Mouse (Mus musculus) embryonic facial prominence, embryonic 13.5 days (tissue): Measurements from ENCODE around the gene Col5a1. TPM values are rescaled to one million over a fixed set of nuclear protein-coding genes. Genes with fewer than 3 reads are reported as not detected.
A peak's percentile ranks its signal among the peaks of the same experiment; 100 is the strongest.

Experiments used
- ATAC-seq: fragments of 200-750 bp; cut with Nextera tagmentation; 2 replicates; pipeline ENCODE4 v1.8.0; 2017; ENCODE audit warnings: low read depth; ENCODE audit not compliant: insufficient number of reproducible peaks, insufficient read depth, low FRiP score, low TSS enrichment
- H3K27ac ChIP-seq: fragments of 300-500 bp; sonication (generic); 2 replicates; pipeline ENCODE4 v1.5.1; 2015; ENCODE audit warnings: moderate library complexity, mild to moderate bottlenecking, inconsistent platforms
- H3K27me3 ChIP-seq: fragments of 300-500 bp; sonication (generic); 2 replicates; pipeline ENCODE4 v1.6.1; 2015; ENCODE audit warnings: mild to moderate bottlenecking, inconsistent platforms
- H3K36me3 ChIP-seq: fragments of 300-500 bp; sonication (generic); 2 replicates; pipeline ENCODE4 v1.6.1; 2015; ENCODE audit warnings: mild to moderate bottlenecking, inconsistent platforms
- H3K4me1 ChIP-seq: fragments of 300-500 bp; sonication (generic); 2 replicates; pipeline ENCODE4 v1.6.1; 2015; ENCODE audit warnings: inconsistent platforms
- H3K4me2 ChIP-seq: fragments of 300-500 bp; sonication (generic); 2 replicates; pipeline ENCODE4 v1.6.1; 2015; ENCODE audit warnings: moderate library complexity, mild to moderate bottlenecking, inconsistent platforms
- H3K4me3 ChIP-seq: fragments of 300-500 bp; sonication (generic); 2 replicates; pipeline ENCODE4 v1.5.1; 2015; ENCODE audit warnings: mild to moderate bottlenecking, inconsistent platforms
- H3K9ac ChIP-seq: fragments of 300-500 bp; sonication (generic); 2 replicates; pipeline ENCODE4 v1.6.1; 2015; ENCODE audit warnings: mild to moderate bottlenecking, inconsistent platforms
- H3K9me3 ChIP-seq: fragments of 300-500 bp; sonication (generic); 2 replicates; pipeline ENCODE4 v1.6.1; 2016; ENCODE audit warnings: inconsistent platforms
- WGBS: fragments of 180-500 bp; shearing (Covaris S2); methylation state at CpG from one replicate; pipeline ENCODE4 v1.1.7; 2015; ENCODE audit warnings: mixed read lengths; 5-methylcytosine and 5-hydroxymethylcytosine counted together
- polyA plus RNA-seq: library from polyadenylated mRNA; unstranded; fragments of >200 nt; fragmentation: Nextera tagmentation; extraction: Ambion mirVana; gene quantifications from 2 replicates; pipeline ENCODE4 v1.2.1, GENCODE M21; 2015

Col5a1 gene
- polyA plus RNA-seq, 1 experiment from 2014 or later, result 104 TPM

DNA sequence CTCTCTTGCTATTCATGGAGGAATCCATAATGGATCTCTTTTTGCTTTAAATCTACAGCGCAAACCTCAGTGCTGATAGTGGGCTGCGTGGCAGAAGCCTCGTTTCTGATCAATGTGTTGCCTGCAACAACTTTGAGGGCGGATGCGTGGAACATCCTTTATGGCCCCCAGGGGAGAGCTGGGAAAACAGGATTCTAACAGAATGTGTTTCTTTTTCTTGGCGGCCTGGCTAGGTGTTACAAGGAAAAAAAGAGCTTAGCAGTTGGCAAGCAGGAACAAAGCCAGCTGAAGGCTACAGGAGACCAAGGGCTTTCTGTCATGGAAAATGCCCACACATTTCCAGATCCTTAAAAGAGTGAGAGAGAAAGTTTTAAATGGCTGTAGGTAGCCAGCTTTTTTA, 180.9 kb downstream of the Col5a1 start:
- Histone ChIP-seq H3K27ac (no peak overlapping the region), H3K4me1 (0 out of 2 replicates have a peak, but pooled peaks cover 4% of the 10 kb centered on the region), H3K9ac (no peak overlapping the region), H3K4me2 (no peak overlapping the region), H3K27me3 (no peaks in the 10 kb centered on the region), H3K4me3 (no peak overlapping the region), H3K36me3 (no peaks in the 10 kb centered on the region), H3K9me3 (no peaks in the 10 kb centered on the region)
- no peak for ATAC-seq
- WGBS, result 74% methylated on average over 6 of the region's 6 CpGs

DNA sequence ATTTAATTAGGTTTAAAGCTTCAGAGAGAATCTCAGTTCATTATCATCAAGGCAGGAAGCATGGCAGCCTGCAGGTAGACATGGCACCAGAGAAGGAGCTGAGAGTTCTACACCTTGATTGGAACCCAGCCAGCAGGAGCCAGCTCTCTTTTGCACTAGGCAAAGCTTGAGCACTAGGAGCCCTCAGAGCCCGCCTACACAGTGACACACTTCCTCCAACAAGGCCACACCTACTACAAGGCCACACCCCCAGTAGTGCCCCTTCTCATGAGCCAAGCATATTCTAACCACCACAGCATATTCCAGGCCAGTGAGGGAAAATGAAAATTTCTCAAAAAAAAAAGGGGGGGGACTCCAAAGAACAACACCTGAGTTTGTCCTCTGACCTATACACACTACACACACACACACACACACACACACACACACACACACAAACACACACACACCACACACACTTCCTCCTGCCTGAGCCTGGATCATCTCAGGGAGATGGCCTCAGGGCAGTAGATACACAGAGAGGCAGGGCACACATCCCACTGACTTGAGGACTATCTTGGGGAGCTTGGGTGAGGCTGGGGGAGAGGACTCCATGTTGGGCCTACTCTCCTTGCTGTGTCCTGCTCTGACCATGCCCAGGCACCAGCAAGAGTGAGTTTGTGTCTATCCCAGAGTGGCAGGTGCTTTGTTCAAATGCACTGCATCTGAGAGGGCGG, 181.8 kb downstream of the Col5a1 start:
- no peak overlapping the region for H3K4me3 ChIP-seq
- 0 out of 2 replicates have a peak, but pooled peaks cover 3% of the 10 kb centered on the region for H3K9me3 ChIP-seq
- no peak overlapping the region for H3K9ac ChIP-seq
- no peaks in the 10 kb centered on the region for H3K36me3 ChIP-seq
- H3K27ac ChIP-seq, result no peak overlapping the region
- no peak for ATAC-seq
- H3K27me3 ChIP-seq, result no peaks in the 10 kb centered on the region
- 0 out of 2 replicates have a peak, but pooled peaks cover 4% of the 10 kb centered on the region for H3K4me1 ChIP-seq
- no peak overlapping the region for H3K4me2 ChIP-seq
- WGBS, result 90% methylated on average over 2 of the region's 2 CpGs

DNA sequence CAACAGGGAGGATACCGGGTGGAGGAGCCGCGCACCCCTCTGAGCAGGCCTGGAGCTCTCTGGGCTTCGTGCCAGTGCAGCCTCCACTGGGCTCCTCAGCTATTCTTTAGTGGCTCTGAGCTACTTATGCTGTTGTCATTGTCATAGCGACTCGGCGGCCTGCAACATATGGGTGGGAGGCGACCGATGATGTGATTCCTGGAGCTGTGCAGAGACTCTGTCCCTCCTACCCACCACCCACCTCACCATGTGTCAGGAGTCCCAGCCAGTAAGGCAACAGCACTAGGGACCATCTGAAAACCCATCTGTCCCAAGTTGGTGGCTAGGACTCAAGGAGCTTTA, 182.3 kb downstream of the Col5a1 start:
- H3K9me3 ChIP-seq, result 0 out of 2 replicates have a peak, but pooled peaks cover 3% of the 10 kb centered on the region
- no peak overlapping the region for H3K4me3 ChIP-seq
- H3K27me3 ChIP-seq, result no peaks in the 10 kb centered on the region
- H3K27ac ChIP-seq, result no peak overlapping the region
- no peak overlapping the region for H3K4me2 ChIP-seq
- ATAC-seq, result peak; percentile 26; the same call in 1 of the 2 replicates
- H3K36me3 ChIP-seq, result no peaks in the 10 kb centered on the region
- 82% methylated on average over 9 of the region's 9 CpGs for WGBS
- no peak overlapping the region for H3K9ac ChIP-seq
- 0 out of 2 replicates have a peak, but pooled peaks cover 4% of the 10 kb centered on the region for H3K4me1 ChIP-seq

DNA sequence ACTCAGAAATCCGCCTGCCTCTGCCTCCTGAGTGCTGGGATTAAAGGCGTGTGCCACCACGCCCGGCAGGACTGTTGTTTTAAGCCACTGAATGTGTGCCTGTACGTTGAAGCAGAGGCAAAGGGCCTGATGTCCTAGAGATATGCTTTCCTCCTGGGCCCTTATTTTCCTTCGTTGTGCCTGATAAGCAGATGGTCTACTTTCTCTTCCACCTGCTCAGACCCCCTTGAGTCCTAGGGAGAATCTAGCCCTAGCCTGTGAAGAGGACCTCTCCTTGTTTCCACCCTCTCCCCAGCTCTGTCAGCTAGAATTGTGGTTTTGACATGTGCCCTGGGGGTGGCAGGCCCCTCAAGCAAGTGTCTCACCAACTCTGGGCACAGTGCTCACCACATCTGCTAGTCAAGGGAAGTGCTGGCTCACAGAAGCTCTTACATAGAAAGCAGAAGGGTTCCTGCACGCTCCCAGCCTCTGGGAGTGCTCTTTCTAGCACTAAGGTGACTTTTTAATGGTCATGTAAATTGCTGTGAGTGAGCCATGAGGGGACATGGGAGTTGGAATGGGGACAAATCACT, 189.5 kb downstream of the Col5a1 start:
- Histone ChIP-seq H3K36me3 (no peaks in the 10 kb centered on the region), H3K27me3 (no peaks in the 10 kb centered on the region), H3K4me2 (no peak overlapping the region), H3K4me3 (no peak overlapping the region), H3K4me1 (no peaks in the 10 kb centered on the region), H3K9me3 (0 out of 2 replicates have a peak, but pooled peaks cover 3% of the 10 kb centered on the region), H3K27ac (no peak overlapping the region), H3K9ac (no peak overlapping the region)
- ATAC-seq, result no peak
- 80% methylated on average over 7 of the region's 7 CpGs for WGBS

DNA sequence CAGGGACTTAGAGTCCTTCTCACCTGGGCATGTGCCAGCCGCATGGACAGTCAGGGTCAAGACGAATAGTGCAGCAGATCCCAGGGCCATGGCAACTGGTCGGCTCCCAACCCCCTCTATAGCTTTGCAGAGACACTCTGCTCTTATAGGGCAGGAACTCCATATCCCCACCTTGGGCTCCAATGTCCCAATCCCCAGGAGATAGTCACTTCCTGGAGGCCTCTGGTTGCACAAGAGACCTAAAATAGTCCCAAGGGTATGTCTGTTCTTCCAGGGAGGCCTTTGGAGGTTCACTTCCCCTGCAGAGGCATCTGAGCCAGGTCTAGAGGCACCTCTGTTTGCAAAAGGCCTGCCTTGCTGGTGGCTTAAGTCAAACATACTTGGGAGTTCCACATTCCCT, 198.5 kb downstream of the Col5a1 start, which contains the start of gene Fcnb:
Gene Fcnb (minus strand): TSS at position 118 of the 400 bp plus-strand sequence.
- Histone ChIP-seq H3K27ac (no peak within 1 kb of the TSS), H3K36me3 (no peaks in the 10 kb centered on the region), H3K9ac (no peak within 1 kb of the TSS), H3K4me3 (no peak within 1 kb of the TSS), H3K4me1 (peaks cover 8% of the 10 kb centered on the region; the same call in 1 of the 2 replicates), H3K27me3 (no peaks in the 10 kb centered on the region), H3K9me3 (no peaks in the 10 kb centered on the region; the same call in 1 of the 2 replicates), H3K4me2 (no peak within 1 kb of the TSS)
- 85% methylated on average over 3 of the region's 3 CpGs for WGBS
- ATAC-seq, result no peak

DNA sequence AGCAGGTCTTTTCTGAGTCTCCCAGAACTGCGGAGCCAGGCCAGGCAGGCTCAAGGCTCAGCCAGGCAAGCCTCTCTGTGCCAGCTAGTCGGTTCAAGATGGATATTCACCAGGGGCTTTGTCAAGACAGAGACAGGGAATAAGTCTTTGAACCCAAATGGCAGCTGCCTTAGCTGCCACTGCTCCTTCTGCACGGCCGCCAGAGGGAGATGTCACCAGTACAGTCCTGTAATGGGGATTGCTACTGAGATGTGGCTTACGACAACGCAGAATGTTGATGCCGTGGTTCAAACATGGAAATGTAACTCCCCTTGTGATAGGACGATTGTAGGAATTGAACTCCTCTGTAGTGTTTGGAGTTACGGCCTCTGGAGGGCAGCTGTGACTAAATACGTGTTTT, 199.9 kb downstream of the Col5a1 start:
- no peaks in the 10 kb centered on the region for H3K27me3 ChIP-seq
- peaks cover 8% of the 10 kb centered on the region; the same call in 1 of the 2 replicates for H3K4me1 ChIP-seq
- no peaks in the 10 kb centered on the region; the same call in 1 of the 2 replicates for H3K9me3 ChIP-seq
- WGBS, result 73% methylated on average over 10 of the region's 10 CpGs
- H3K36me3 ChIP-seq, result no peaks in the 10 kb centered on the region
- H3K4me3 ChIP-seq, result no peak overlapping the region
- no peak overlapping the region for H3K4me2 ChIP-seq
- H3K27ac ChIP-seq, result no peak overlapping the region
- no peak for ATAC-seq
- no peak overlapping the region for H3K9ac ChIP-seq

DNA sequence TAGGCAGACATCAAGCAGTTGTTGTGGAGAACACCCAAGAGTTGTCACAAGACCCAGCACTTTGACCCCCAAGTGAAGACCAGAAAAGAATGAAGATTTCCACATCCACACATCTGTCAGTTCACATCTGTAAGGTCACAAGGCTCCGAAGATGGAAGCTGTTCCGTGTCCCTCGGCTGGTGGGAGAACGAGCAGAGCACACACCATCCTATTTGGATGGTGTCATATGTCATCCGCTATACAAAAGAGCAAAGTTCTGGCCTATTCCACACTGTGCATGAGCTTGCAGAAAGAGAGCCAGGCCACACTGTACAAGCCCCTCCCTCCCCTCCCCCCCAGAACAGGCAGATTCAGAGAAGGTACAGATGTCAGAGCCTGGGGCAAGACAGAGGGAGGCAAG, 202.9 kb downstream of the Col5a1 start:
- Histone ChIP-seq H3K27ac (no peak overlapping the region), H3K4me3 (no peak overlapping the region), H3K9me3 (no peaks in the 10 kb centered on the region), H3K27me3 (no peaks in the 10 kb centered on the region), H3K4me1 (peaks cover 8% of the 10 kb centered on the region; the same call in 1 of the 2 replicates), H3K4me2 (no peak overlapping the region), H3K9ac (no peak overlapping the region), H3K36me3 (no peaks in the 10 kb centered on the region)
- ATAC-seq, result peak; percentile 72
- 16% methylated on average over 5 of the region's 5 CpGs for WGBS

Other genes with a start within 250 kb of the Col5a1 start
- gene Rxra, start 210.0 kb upstream of the Col5a1 start, polyA plus RNA-seq, result 16.7 and 18.7 TPM in 2 replicates
- gene Fcnb, start 198.5 kb downstream of the Col5a1 start, polyA plus RNA-seq, result 0.85 TPM in 1 of 2 replicates, not detected in the other